Mouse (Mus musculus) ES-Bruce4 (cell line): ENCODE measurements around the gene Slit2.

Experiments
- CTCF ChIP-seq: IDR thresholded peaks from one replicate; pipeline ENCODE4 v1.8.1; 2011; ENCODE audit warnings: low read depth, low read length
- POLR2A ChIP-seq: IDR thresholded peaks from one replicate; pipeline ENCODE4 v1.8.1; 2011; ENCODE audit warnings: low read length; ENCODE audit not compliant: insufficient read depth

GRCm38 (mm10) chr5:48048986-48049751, 66.2 kb downstream of the Slit2 start:
- TF ChIP-seq CTCF (no peak), POLR2A (no peak)
